Mouse (Mus musculus) forebrain, embryonic 16.5 days (tissue): ENCODE measurements around the gene Otof. TPM values are rescaled to one million over a fixed set of nuclear protein-coding genes. Genes with fewer than 3 reads are reported as not detected.

Experiments
- ATAC-seq: fragments of 200-750 bp; cut with Nextera tagmentation; 2 replicates; pipeline ENCODE4 v1.8.0; 2017; ENCODE audit warnings: mild to moderate bottlenecking, moderate library complexity
- H3K27ac ChIP-seq: fragments of 300-500 bp; sonication (generic); 2 replicates; pipeline ENCODE4 v1.5.1; 2014; ENCODE audit warnings: low read length, control low read depth
- H3K27me3 ChIP-seq: fragments of 300-500 bp; sonication (generic); replicated peaks from 2 replicates; pipeline ENCODE4 v1.6.1; 2014; ENCODE audit warnings: low read length; ENCODE audit not compliant: control insufficient read depth, insufficient read depth
- H3K36me3 ChIP-seq: fragments of 300-500 bp; sonication (generic); 2 replicates; pipeline ENCODE4 v1.6.1; 2014; ENCODE audit not compliant: control insufficient read depth, insufficient read depth
- H3K4me1 ChIP-seq: fragments of 300-500 bp; sonication (generic); replicated peaks from 2 replicates; pipeline ENCODE4 v1.6.1; 2014; ENCODE audit warnings: low read length; ENCODE audit not compliant: control insufficient read depth, insufficient read depth
- H3K4me2 ChIP-seq: fragments of 300-500 bp; sonication (generic); 2 replicates; pipeline ENCODE4 v1.6.1; 2014; ENCODE audit warnings: mild to moderate bottlenecking, low read length, control low read depth
- H3K4me3 ChIP-seq: fragments of 300-500 bp; sonication (generic); replicated peaks from 2 replicates; pipeline ENCODE4 v1.5.1; 2014; ENCODE audit warnings: mild to moderate bottlenecking, low read length, control low read depth
- H3K9ac ChIP-seq: fragments of 300-500 bp; sonication (generic); replicated peaks from 2 replicates; pipeline ENCODE4 v1.6.1; 2014; ENCODE audit warnings: low read depth, low read length, control low read depth
- H3K9me3 ChIP-seq: fragments of 300-500 bp; sonication (generic); 2 replicates; pipeline ENCODE4 v1.6.1; 2016; ENCODE audit warnings: low read length; ENCODE audit not compliant: control insufficient read depth
- WGBS: fragments of 180-500 bp; shearing (Covaris S2); extraction: QIAGEN DNeasy Blood & Tissue Kit; methylation state at CpG from one replicate; pipeline ENCODE4 v1.1.7; 2014; 5-methylcytosine and 5-hydroxymethylcytosine counted together
- polyA plus RNA-seq: library from polyadenylated mRNA; unstranded; fragments of >200 nt; fragmentation: Nextera tagmentation; extraction: Ambion mirVana; gene quantifications from 2 replicates; pipeline ENCODE4 v1.2.1, GENCODE M21; 2015

Otof gene
- polyA plus RNA-seq, 1 experiment from 2014 or later = 4.2 TPM

DNA sequence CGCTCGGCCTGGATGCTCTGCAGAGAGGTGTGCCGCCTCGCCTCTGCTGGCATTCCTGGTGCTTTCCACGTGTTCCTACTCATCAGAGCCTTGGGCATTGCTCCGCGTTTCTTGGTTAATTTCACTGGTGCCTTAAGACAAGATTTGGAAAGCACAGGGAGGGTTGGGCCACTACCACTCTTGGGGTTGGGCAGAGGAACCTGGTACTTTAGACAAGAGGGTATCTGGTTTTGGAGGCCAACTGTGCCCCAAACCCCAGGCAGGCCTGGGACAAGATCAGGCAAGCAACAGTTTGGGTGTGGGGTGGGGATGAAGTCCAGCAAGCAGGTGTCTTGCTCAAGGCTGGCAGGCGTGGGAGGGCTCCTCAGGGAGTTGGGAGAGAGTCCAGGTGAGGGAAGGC is 94.3 kb downstream of the Otof start:
- Histone ChIP-seq H3K9ac (no peak overlapping the region), H3K4me3 (no peak overlapping the region)

DNA sequence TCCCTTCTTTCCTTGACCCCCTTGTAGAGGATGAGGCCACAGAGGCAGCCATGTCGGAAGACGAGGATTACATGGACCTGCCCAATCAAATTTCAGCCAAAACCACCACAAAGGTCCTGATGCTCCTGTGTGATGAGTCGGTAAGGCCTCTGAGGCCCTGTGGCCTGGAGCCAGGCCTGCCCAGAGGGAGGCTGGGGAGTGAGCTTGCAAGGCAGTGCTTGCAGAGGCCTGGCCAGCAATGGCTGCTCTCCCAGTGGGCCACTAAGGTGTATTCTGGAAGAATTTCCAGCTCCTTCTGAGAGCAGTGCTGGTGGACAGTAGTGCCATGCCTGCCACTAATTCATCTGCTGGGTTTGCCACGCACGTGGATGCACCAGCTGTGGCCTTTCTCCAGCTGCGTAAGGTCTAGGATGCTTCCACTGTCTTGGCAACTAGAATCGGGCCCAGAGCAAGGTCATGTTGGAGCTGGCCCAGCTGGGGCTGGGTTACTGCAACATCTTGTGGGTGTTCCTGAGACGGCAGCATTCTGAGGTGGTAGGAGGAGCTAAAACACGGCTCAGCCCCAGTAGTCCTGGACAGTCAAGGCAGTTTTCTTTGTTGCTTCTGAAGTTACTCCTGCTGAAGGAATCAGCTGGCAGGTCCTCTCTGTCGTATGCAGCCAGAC is 103.2 kb downstream of the Otof start:
- H3K9me3 ChIP-seq = no peaks in the 10 kb centered on the region
- H3K27ac ChIP-seq = no peak overlapping the region
- no peaks in the 10 kb centered on the region for H3K36me3 ChIP-seq
- H3K4me3 ChIP-seq = no peak overlapping the region
- no peak overlapping the region for H3K4me2 ChIP-seq
- no peaks in the 10 kb centered on the region for H3K27me3 ChIP-seq
- no peak for ATAC-seq
- 85% methylated on average over 10 of the region's 10 CpGs for WGBS
- no peaks in the 10 kb centered on the region for H3K4me1 ChIP-seq
- H3K9ac ChIP-seq = no peak overlapping the region

More for the DNA sequence above, 94.3 kb downstream of the Otof start:
- 68% methylated on average over 8 of the region's 8 CpGs for WGBS
- Histone ChIP-seq H3K27me3 (no peaks in the 10 kb centered on the region), H3K4me1 (no peaks in the 10 kb centered on the region), H3K9me3 (no peaks in the 10 kb centered on the region), H3K36me3 (no peaks in the 10 kb centered on the region), H3K4me2 (no peak overlapping the region), H3K27ac (no peak overlapping the region)
- ATAC-seq = no peak

GRCm38 (mm10) chr5:30356647-30357046 is 105.1 kb downstream of the Otof start:
- no peak for ATAC-seq
- H3K4me2 ChIP-seq = no peak overlapping the region
- no peak overlapping the region for H3K4me3 ChIP-seq
- 85% methylated on average over 7 of the region's 7 CpGs for WGBS
- no peaks in the 10 kb centered on the region for H3K4me1 ChIP-seq
- no peaks in the 10 kb centered on the region for H3K9me3 ChIP-seq
- H3K27me3 ChIP-seq = no peaks in the 10 kb centered on the region
- H3K9ac ChIP-seq = no peak overlapping the region
- no peak overlapping the region for H3K27ac ChIP-seq
- no peaks in the 10 kb centered on the region for H3K36me3 ChIP-seq

DNA sequence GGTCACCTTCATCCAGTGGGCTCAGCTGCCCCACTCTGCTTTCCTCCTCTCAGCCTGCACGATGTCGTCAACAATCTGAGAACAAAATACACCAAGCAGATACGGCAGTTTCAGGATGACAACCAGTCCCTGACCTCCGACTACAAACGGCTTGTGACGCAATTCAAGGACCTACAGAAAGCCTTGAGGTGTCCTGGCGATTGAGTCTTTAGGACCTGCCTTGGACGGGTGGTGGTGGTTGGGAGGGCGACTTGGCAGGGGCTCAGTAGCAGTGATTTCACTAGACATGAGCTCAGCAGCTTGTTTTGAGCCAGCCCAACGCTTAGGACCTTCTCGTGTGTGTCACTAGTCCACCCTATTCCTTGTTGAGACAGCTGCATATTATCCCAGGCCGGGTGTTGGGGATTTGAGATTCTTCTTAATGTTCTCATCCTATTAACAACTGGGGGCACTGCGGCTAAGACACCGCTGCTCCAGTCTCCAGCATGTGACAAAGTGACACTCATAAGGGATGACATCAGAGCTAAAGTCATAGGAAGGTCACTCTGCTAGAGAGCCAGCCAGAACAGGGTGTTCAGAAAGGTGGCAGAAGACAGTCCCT is 106.1 kb downstream of the Otof start:
- Histone ChIP-seq H3K27ac (no peak overlapping the region), H3K4me3 (no peak overlapping the region), H3K27me3 (no peaks in the 10 kb centered on the region), H3K9ac (no peak overlapping the region), H3K4me1 (no peaks in the 10 kb centered on the region), H3K36me3 (no peaks in the 10 kb centered on the region), H3K4me2 (no peak overlapping the region), H3K9me3 (no peaks in the 10 kb centered on the region)
- WGBS = 87% methylated on average over 14 of the region's 14 CpGs
- no peak for ATAC-seq

DNA sequence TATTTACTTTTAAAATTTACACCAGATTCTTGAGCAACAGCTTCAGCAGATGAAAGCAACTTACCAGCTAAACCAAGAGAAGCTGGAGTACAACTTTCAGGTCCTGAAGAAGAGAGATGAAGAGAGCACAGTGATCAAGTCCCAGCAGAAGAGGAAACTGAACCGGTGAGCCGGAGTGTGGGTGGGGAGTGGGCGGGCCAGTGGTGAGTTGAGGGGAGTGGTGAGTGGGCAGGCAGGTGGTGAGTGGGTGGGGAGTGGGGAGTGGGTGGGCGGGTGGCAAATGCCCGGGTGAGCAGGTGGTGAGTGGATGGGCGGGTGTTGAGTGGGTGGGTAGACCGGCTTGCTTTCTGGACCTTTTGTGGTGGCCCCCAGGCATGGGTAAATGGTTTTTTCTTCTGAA is 106.6 kb downstream of the Otof start:
- Histone ChIP-seq H3K27me3 (no peaks in the 10 kb centered on the region), H3K9ac (no peak overlapping the region), H3K27ac (no peak overlapping the region), H3K4me3 (no peak overlapping the region), H3K4me2 (no peak overlapping the region), H3K4me1 (no peaks in the 10 kb centered on the region), H3K9me3 (no peaks in the 10 kb centered on the region), H3K36me3 (no peaks in the 10 kb centered on the region)
- 81% methylated on average over 7 of the region's 7 CpGs for WGBS
- ATAC-seq = no peak

DNA sequence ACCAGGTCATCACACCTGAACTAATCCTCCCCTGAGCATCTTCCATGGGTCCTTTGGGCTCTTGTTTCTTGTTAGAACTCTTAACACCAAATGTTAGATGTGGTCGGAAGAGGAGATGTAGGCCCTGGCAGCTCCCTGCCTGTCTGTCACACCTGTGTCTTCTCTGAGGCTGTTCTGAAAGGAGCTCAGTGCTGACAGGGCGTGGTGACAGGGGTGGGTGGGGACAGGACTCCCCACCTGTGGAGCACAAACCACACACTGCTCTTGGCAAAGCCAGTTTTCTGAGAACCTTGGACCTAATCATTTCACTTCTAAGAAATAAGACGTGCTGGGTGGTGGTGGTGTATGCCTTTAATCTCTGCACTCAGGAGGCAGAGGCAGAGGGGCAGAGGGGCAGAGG is 108.1 kb downstream of the Otof start:
- H3K4me3 ChIP-seq = no peak overlapping the region
- WGBS = 72% methylated on average over 3 of the region's 3 CpGs
- no peak overlapping the region for H3K4me2 ChIP-seq
- no peaks in the 10 kb centered on the region for H3K27me3 ChIP-seq
- no peak overlapping the region for H3K27ac ChIP-seq
- ATAC-seq = no peak
- no peak overlapping the region for H3K9ac ChIP-seq
- no peaks in the 10 kb centered on the region for H3K4me1 ChIP-seq
- no peaks in the 10 kb centered on the region for H3K36me3 ChIP-seq
- H3K9me3 ChIP-seq = no peaks in the 10 kb centered on the region

DNA sequence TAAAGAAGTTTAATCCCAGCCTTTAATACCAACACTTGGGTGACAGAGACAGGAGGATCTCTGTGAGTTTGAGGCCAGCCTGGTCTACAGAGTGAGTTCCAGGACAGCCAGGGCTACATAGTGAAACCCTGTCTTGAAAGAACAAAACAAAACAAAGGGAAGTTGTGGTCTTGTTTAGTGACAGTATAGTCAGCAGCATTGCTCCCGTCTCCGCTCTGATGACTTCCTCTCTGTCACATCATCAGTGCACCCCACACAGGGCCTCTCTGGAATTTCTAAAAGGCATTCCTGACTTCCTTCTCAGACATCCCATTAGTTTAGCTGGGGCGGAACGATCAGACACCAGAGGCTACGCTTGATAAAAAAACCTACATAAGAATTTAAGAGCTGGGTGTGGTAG is 117.8 kb downstream of the Otof start:
- no peaks in the 10 kb centered on the region for H3K27me3 ChIP-seq
- no peak overlapping the region for H3K4me2 ChIP-seq
- 88% methylated on average over 5 of the region's 5 CpGs for WGBS
- ATAC-seq = no peak
- no peaks in the 10 kb centered on the region for H3K36me3 ChIP-seq
- H3K4me3 ChIP-seq = no peak overlapping the region
- no peak overlapping the region for H3K9ac ChIP-seq
- no peak overlapping the region for H3K27ac ChIP-seq
- peaks cover 4% of the 10 kb centered on the region; the same call in 1 of the 2 replicates for H3K4me1 ChIP-seq
- H3K9me3 ChIP-seq = no peaks in the 10 kb centered on the region

GRCm38 (mm10) chr5:30343107-30343506 is 118.6 kb downstream of the Otof start:
- Histone ChIP-seq H3K4me1 (peaks cover 4% of the 10 kb centered on the region; the same call in 1 of the 2 replicates), H3K27ac (no peak overlapping the region), H3K9me3 (no peaks in the 10 kb centered on the region), H3K4me3 (0 out of 2 replicates have a peak overlapping the region, but pooled peaks have one; percentile 6), H3K4me2 (peak overlapping the region; percentile 42), H3K9ac (no peak overlapping the region), H3K36me3 (no peaks in the 10 kb centered on the region), H3K27me3 (no peaks in the 10 kb centered on the region)
- peak; percentile 84 for ATAC-seq
- 3% methylated on average over 9 of the region's 9 CpGs for WGBS

- 0 out of 2 replicates have a peak overlapping the region, but pooled peaks have one; percentile 3 for H3K9ac ChIP-seq
- H3K27ac ChIP-seq = no peak overlapping the region
- H3K27me3 ChIP-seq = no peaks in the 10 kb centered on the region
- H3K9me3 ChIP-seq = no peaks in the 10 kb centered on the region
- H3K36me3 ChIP-seq = no peaks in the 10 kb centered on the region
- WGBS = 3% methylated on average over 17 of the region's 17 CpGs
- H3K4me3 ChIP-seq = 0 out of 2 replicates have a peak overlapping the region, but pooled peaks have one; percentile 6
- H3K4me2 ChIP-seq = peak overlapping the region; percentile 42
- ATAC-seq = peak; percentile 33
- H3K4me1 ChIP-seq = peaks cover 4% of the 10 kb centered on the region; the same call in 1 of the 2 replicates
Observed at GRCm38 (mm10) chr5:30342601-30343015, 119.1 kb downstream of the Otof start.
